Mouse (Mus musculus) pancreas, adult 10 weeks (tissue): ENCODE measurements around the gene Cpsf4l. TPM values are rescaled to one million over a fixed set of nuclear protein-coding genes. Genes with fewer than 3 reads are reported as not detected.

Experiments used
- polyA plus RNA-seq: library from polyadenylated mRNA; stranded (reverse); fragments of 350-450 nt; fragmentation: Illumina TruSeq; extraction: RNeasy Lipid Tissue Mini Kit (QIAGEN cat#74804); gene quantifications from one replicate; pipeline ENCODE4 v1.2.3, GENCODE M21; 2015; ENCODE audit warnings: low read depth, low replicate concordance; ENCODE audit not compliant: insufficient read depth

Cpsf4l gene
- polyA plus RNA-seq, result not detected

GRCm38 (mm10) chr11:113709731-113710256 lies at the start of gene Cpsf4l:
Cpsf4l (minus strand) TSS chr11:113710017.

GRCm38 (mm10) chr11:113751484-113752084 lies 41.8 kb upstream of the Cpsf4l start, which contains the start of gene Cdc42ep4:
Cdc42ep4 (minus strand) TSS chr11:113751881.

GRCm38 (mm10) chr11:113683957-113684706 lies 25.7 kb downstream of the Cpsf4l start, which contains the start of the genes Fam104a and D11Wsu47e:
Fam104a (minus strand) TSS chr11:113684155.
D11Wsu47e (plus strand) TSS chr11:113684412.

GRCm38 (mm10) chr11:113649353-113650210 lies 60.2 kb downstream of the Cpsf4l start, which contains the start of gene Slc39a11:
Slc39a11 (minus strand) TSS chr11:113650079.

DNA sequence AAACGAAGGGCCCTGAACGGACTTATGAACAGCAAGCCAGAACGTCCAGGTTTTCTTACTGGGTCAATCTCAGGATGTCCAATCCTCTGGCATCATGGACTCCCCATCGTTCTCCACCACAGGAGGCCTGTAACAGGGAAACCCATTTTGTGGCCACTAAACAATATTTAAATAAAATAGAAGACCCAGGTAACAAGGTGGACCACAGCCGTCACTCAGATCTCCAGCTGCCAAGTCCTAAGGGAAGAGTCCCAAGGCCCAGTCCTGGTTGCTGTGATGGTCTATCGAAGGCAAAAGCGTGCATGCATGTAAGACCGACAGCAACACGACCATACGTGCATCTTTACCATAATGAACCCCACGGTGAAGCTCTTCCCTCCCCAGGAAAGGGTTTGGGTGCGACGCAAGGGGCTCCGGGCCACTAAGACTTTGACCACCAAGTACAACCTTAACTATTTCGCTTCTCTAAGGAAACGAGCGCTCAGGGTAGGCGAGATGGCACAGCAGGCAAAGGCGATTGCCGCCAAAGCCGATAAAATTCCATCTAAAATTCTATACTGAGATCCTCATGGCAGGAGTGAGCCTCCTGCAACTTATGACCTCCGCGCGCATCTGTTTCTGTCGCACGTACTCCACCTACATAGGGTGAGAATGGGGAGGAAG lies 61.0 kb downstream of the Cpsf4l start, which contains the start of gene Cog1:
Gene Cog1, plus strand, starts transcription at position 480 of the 663 bp plus-strand sequence.

Other genes starting within 250 kb of the Cpsf4l start
- gene Sstr2, start 90.7 kb downstream of the Cpsf4l start, polyA plus RNA-seq, result 1.5 TPM
- gene Cog1, start 60.8 kb downstream of the Cpsf4l start, polyA plus RNA-seq, result 14.4 TPM
- 9.0 TPM for gene Slc39a11, start 59.9 kb downstream of the Cpsf4l start, polyA plus RNA-seq
- 5.2 TPM for gene Fam104a, start 25.9 kb downstream of the Cpsf4l start, polyA plus RNA-seq
- gene D11Wsu47e, start 25.6 kb downstream of the Cpsf4l start, polyA plus RNA-seq, result 1.4 TPM
- 8.1 TPM for gene Cdc42ep4, start 41.9 kb upstream of the Cpsf4l start, polyA plus RNA-seq